ENCODE assay signal across 11 mouse cellular contexts in genomic region chr12:51694096-51694495, GRCm38 (mm10). TPM values are rescaled to one million over a fixed set of nuclear protein-coding genes. Genes with fewer than 3 reads are reported as not detected.
DNase-seq lines count a peak whose midpoint lies in the region; ATAC-seq and TF ChIP-seq lines count a peak whose summit lies in the region.
"Had no signal": no experiment of that assay in that cellular context is flagged by ENCODE, and none has a peak within 500 bp of the region (broad histone marks: within the 10 kb centered on the region; RNA-seq: fewer than 3 reads in every experiment).

No protein-coding gene starts in this region.

- no peak overlapping the region for H3K9ac ChIP-seq in kidney, embryonic 15.5 days
- H3K9ac ChIP-seq in MEL (ENCODE audit: control insufficient read depth, low read depth, low read length, poor library complexity, severe bottlenecking), result peak overlapping the region; percentile 44
- no peak overlapping the region for H3K9ac ChIP-seq in liver, embryonic 15.5 days
- H3K9ac ChIP-seq: embryonic facial prominence, embryonic 15.5 days; neural tube, embryonic 12.5 days had no signal

- peak in 1 of 2 experiments; percentile 21; a peak in 1 of 4 replicates for TF ChIP-seq EP300 in MEL (IDR thresholded peaks at IDR 0.05; ENCODE audit: low read depth in 1 of 2, low read length in 2 of 2)

- no peaks in the 10 kb centered on the region for H3K9me3 ChIP-seq in kidney, embryonic 15.5 days (replicated peaks)
- H3K9me3 ChIP-seq in E14TG2a.4 (ENCODE audit: low read length) (no peaks in the 10 kb centered on the region), MEL (replicated peaks; ENCODE audit: insufficient read depth, low read length) (no peaks in the 10 kb centered on the region)
- no peaks in the 10 kb centered on the region for H3K9me3 ChIP-seq in liver, embryonic 15.5 days (replicated peaks)
- H3K9me3 ChIP-seq: embryonic facial prominence, embryonic 15.5 days; neural tube, embryonic 12.5 days had no signal

- H3K4me2 ChIP-seq in kidney, embryonic 15.5 days, result no peak overlapping the region
- H3K4me2 ChIP-seq in liver, embryonic 15.5 days, result no peak overlapping the region
- H3K4me2 ChIP-seq: embryonic facial prominence, embryonic 15.5 days; neural tube, embryonic 12.5 days had no signal

- H3K27ac ChIP-seq in kidney, embryonic 15.5 days, result peak overlapping the region; percentile 71; the same call in 1 of the 2 replicates
- peak overlapping the region; percentile 71 for H3K27ac ChIP-seq in MEL (ENCODE audit: control insufficient read depth, low read depth, low read length)
- H3K27ac ChIP-seq in liver, embryonic 15.5 days (replicated peaks), result peak overlapping the region; percentile 77
- H3K27ac ChIP-seq: embryonic facial prominence, embryonic 15.5 days; neural tube, embryonic 12.5 days had no signal

- no peaks in the 10 kb centered on the region for H3K27me3 ChIP-seq in kidney, embryonic 15.5 days
- H3K27me3 ChIP-seq in E14TG2a.4 (ENCODE audit: insufficient read depth, low read length) (no peaks in the 10 kb centered on the region), MEL (ENCODE audit: control insufficient read depth in 1 of 2, insufficient read depth in 2 of 2, low read length in 2 of 2) (no peaks in the 10 kb centered on the region)
- no peaks in the 10 kb centered on the region for H3K27me3 ChIP-seq in liver, embryonic 15.5 days
- H3K27me3 ChIP-seq: embryonic facial prominence, embryonic 15.5 days; neural tube, embryonic 12.5 days had no signal

- no peak for TF ChIP-seq POLR2A in MEL (IDR thresholded peaks at IDR 0.05; ENCODE audit: control insufficient read depth in 1 of 2, insufficient read depth in 1 of 2, low read depth in 1 of 2, low read length in 2 of 2, poor library complexity in 1 of 2)

- no peak for ATAC-seq in kidney, embryonic 15.5 days (replicated peaks; ENCODE audit: low FRiP score)
- no peak for ATAC-seq in liver, embryonic 15.5 days (ENCODE audit: insufficient read depth)

- no peaks in the 10 kb centered on the region for H3K36me3 ChIP-seq in kidney, embryonic 15.5 days
- H3K36me3 ChIP-seq in E14TG2a.4 (ENCODE audit: insufficient read depth, low read length) (no peaks in the 10 kb centered on the region), MEL (ENCODE audit: control insufficient read depth in 1 of 2, insufficient read depth in 2 of 2, low read length in 2 of 2) (peaks cover 0 to 24% of the 10 kb centered on the region in 2 experiments; a peak in 2 of 4 replicates)
- no peaks in the 10 kb centered on the region for H3K36me3 ChIP-seq in liver, embryonic 15.5 days (replicated peaks)
- H3K36me3 ChIP-seq: embryonic facial prominence, embryonic 15.5 days; neural tube, embryonic 12.5 days had no signal

- no peak for TF ChIP-seq CTCF in E14TG2a.4 (conservative IDR thresholded peaks at IDR 0.05; ENCODE audit: low read length)
- no peak for TF ChIP-seq CTCF in MEL (IDR thresholded peaks at IDR 0.05 in 2 of 3, conservative IDR thresholded peaks at IDR 0.05 in 1 of 3; ENCODE audit: control insufficient read depth in 1 of 3, insufficient read depth in 1 of 3, low read depth in 2 of 3, low read length in 3 of 3, poor library complexity in 1 of 3, severe bottlenecking in 1 of 3)

- no peak for TF ChIP-seq RAD21 in MEL (IDR thresholded peaks at IDR 0.05; ENCODE audit: low read depth, low read length)

- H3K4me1 ChIP-seq in kidney, embryonic 15.5 days, result peaks cover 15% of the 10 kb centered on the region
- H3K4me1 ChIP-seq in E14TG2a.4 (replicated peaks; ENCODE audit: low read depth, low read length) (peaks cover 47% of the 10 kb centered on the region), MEL (ENCODE audit: control insufficient read depth in 1 of 2, insufficient read depth in 2 of 2, low read length in 2 of 2) (peaks cover 17 to 28% of the 10 kb centered on the region in 2 experiments)
- H3K4me1 ChIP-seq in liver, embryonic 15.5 days (replicated peaks), result peaks cover 38% of the 10 kb centered on the region

- no peak overlapping the region for H3K4me3 ChIP-seq in kidney, embryonic 15.5 days (replicated peaks)
- peak overlapping the region; percentile 11; the same call in 1 of the 2 replicates for H3K4me3 ChIP-seq in E14TG2a.4 (replicated peaks; ENCODE audit: low read length)
- H3K4me3 ChIP-seq in MEL (ENCODE audit: control insufficient read depth in 1 of 2, insufficient read depth in 1 of 2, low read depth in 2 of 2, low read length in 2 of 2), result peak overlapping the region; percentile 13 to 24; a peak in 1 of 4 replicates
- H3K4me3 ChIP-seq in liver, embryonic 15.5 days (replicated peaks), result no peak overlapping the region
- H3K4me3 ChIP-seq: embryonic facial prominence, embryonic 15.5 days; neural tube, embryonic 12.5 days had no signal

- peaks cover 23% of the 10 kb centered on the region for H3K79me2 ChIP-seq in MEL (ENCODE audit: control insufficient read depth, insufficient read depth, low read length, poor library complexity)

- no peak for DNase-seq in kidney, postnatal 14 days
- DNase-seq in MEL (ENCODE audit: low read depth, low spot score), result peak; percentile 44
- no peak for DNase-seq in left cerebral cortex, adult 8-10 months (ENCODE audit: low spot score in 2 of 2)
- no peak for DNase-seq in cerebellum, postnatal 14 days
- DNase-seq: adrenal gland, postnatal 14 days; cerebellum, adult 9-11 months had no signal

TF ChIP-seq in MEL, 35 proteins besides CTCF, POLR2A, EP300 and RAD21:
- 0 out of 2 replicates have a peak, but pooled peaks have one; percentile 11 for TF ChIP-seq ETS1 (IDR thresholded peaks at IDR 0.05; ENCODE audit: low read depth, low read length)
- TF ChIP-seq CHD2 (IDR thresholded peaks at IDR 0.05; ENCODE audit: low read length), result no peak
- no peak for TF ChIP-seq GABPA (IDR thresholded peaks at IDR 0.05; ENCODE audit: low read depth, low read length)
- TF ChIP-seq ZNF384 (IDR thresholded peaks at IDR 0.05; ENCODE audit: low read depth, low read length), result no peak
- no peak for TF ChIP-seq POLR2AphosphoS5 (IDR thresholded peaks at IDR 0.05; ENCODE audit: borderline replicate concordance, low read depth, low read length)
- no peak for TF ChIP-seq CHD1 (IDR thresholded peaks at IDR 0.05; ENCODE audit: low read depth, low read length)
- TF ChIP-seq E2F4 (IDR thresholded peaks at IDR 0.05; ENCODE audit: borderline replicate concordance, low read depth, low read length), result no peak
- no peak for TF ChIP-seq GATA1 (IDR thresholded peaks at IDR 0.05; ENCODE audit: low read depth, low read length)
- TF ChIP-seq MYB (IDR thresholded peaks at IDR 0.05; ENCODE audit: low read depth, low read length), result 0 out of 2 replicates have a peak, but pooled peaks have one; percentile 9
- TF ChIP-seq USF1 (IDR thresholded peaks at IDR 0.05; ENCODE audit: low read depth, low read length), result no peak
- no peak for TF ChIP-seq MAFK (IDR thresholded peaks at IDR 0.05; ENCODE audit: borderline replicate concordance, low read depth, low read length)
- no peak for TF ChIP-seq TBP (IDR thresholded peaks at IDR 0.05; ENCODE audit: low read depth, low read length)
- TF ChIP-seq MXI1 (IDR thresholded peaks at IDR 0.05; ENCODE audit: low read depth, low read length), result no peak; the same call in 1 of the 2 replicates
- TF ChIP-seq ZMIZ1 (IDR thresholded peaks at IDR 0.05; ENCODE audit: low read depth, low read length), result no peak
- TF ChIP-seq TCF12 (IDR thresholded peaks at IDR 0.05; ENCODE audit: low read depth, low read length), result no peak
- TF ChIP-seq SIN3A (IDR thresholded peaks at IDR 0.05; ENCODE audit: low read length), result peak; percentile 8; the same call in 1 of the 2 replicates
- TF ChIP-seq HCFC1 (IDR thresholded peaks at IDR 0.05; ENCODE audit: low read depth, low read length), result no peak
- no peak for TF ChIP-seq NRF1 (IDR thresholded peaks at IDR 0.05; ENCODE audit: insufficient read depth, low read depth, low read length, poor library complexity, severe bottlenecking)
- no peak for TF ChIP-seq BHLHE40 (IDR thresholded peaks at IDR 0.05; ENCODE audit: borderline replicate concordance, low read depth, low read length)
- no peak for TF ChIP-seq ELF1 (IDR thresholded peaks at IDR 0.05; ENCODE audit: low read depth, low read length)
- no peak for TF ChIP-seq NELFE (IDR thresholded peaks at IDR 0.05; ENCODE audit: low read depth, low read length)
- no peak for TF ChIP-seq UBTF (IDR thresholded peaks at IDR 0.05; ENCODE audit: borderline replicate concordance, insufficient read depth, low read depth, low read length)
- no peak for TF ChIP-seq MYC (IDR thresholded peaks at IDR 0.05; ENCODE audit: low read depth, low read length)
- TF ChIP-seq USF2 (IDR thresholded peaks at IDR 0.05; ENCODE audit: borderline replicate concordance in 1 of 2, insufficient read depth in 1 of 2, low read depth in 1 of 2, low read length in 2 of 2), result no peak
- TF ChIP-seq POLR2AphosphoS2 (IDR thresholded peaks at IDR 0.05; ENCODE audit: low read length), result no peak
- TF ChIP-seq KAT2A (conservative IDR thresholded peaks at IDR 0.05; ENCODE audit: low read depth, low read length), result no peak

RNA-seq across cellular contexts. Expression of gene Strn3, which starts 2.4 kb away (rescaled TPM):
- polyA plus RNA-seq in kidney, embryonic 15.5 days (2015; fragmentation: Nextera tagmentation; extraction: Ambion mirVana), result 45.5 and 45.7 TPM in 2 replicates
- 25.1 and 29.4 TPM in 2 replicates for total RNA-seq in MEL (2012; rRNA removed)
- 10 to 100 TPM; 19.0 to 46.3 TPM for polyA plus RNA-seq in MEL (2012; ENCODE audit: insufficient read depth in 1 of 2, insufficient read length in 2 of 2, low read depth in 1 of 2, low replicate concordance in 2 of 2, missing spikeins in 1 of 2)
- polyA plus RNA-seq in liver, embryonic 15.5 days (2015; fragmentation: Nextera tagmentation; extraction: Ambion mirVana), result 13.1 and 13.9 TPM in 2 replicates
- total RNA-seq in left cerebral cortex, adult 8-10 months (2022), result 10 to 100 TPM; 83.8 to 90.6 (median 86.9) TPM

RNA-seq across cellular contexts. Expression of gene Ap4s1, which starts 3.3 kb away (rescaled TPM):
- 31.7 and 32.2 TPM in 2 replicates for polyA plus RNA-seq in kidney, embryonic 15.5 days (2015; fragmentation: Nextera tagmentation; extraction: Ambion mirVana)
- total RNA-seq in MEL (2012; rRNA removed), result 10.1 and 13.3 TPM in 2 replicates
- polyA plus RNA-seq in MEL (2012; ENCODE audit: insufficient read depth in 1 of 2, insufficient read length in 2 of 2, low read depth in 1 of 2, low replicate concordance in 2 of 2, missing spikeins in 1 of 2), result 1 to 10 TPM in 1 of 2 experiments, not detected in 1; 9.0 TPM
- 11.3 and 13.7 TPM in 2 replicates for polyA plus RNA-seq in liver, embryonic 15.5 days (2015; fragmentation: Nextera tagmentation; extraction: Ambion mirVana)
- 10 to 100 TPM; 58.0 to 65.7 (median 61.2) TPM for total RNA-seq in left cerebral cortex, adult 8-10 months (2022)

Comparison
In these comparisons a context has a peak if more than half of its experiments do, and no peak if none do; other contexts are left out.
1. H3K4me3 ChIP-seq: peak in E14TG2a.4 (single experiment) and MEL (2 of 2); none in kidney, embryonic 15.5 days (single experiment) and liver, embryonic 15.5 days (single experiment).
2. Peak in every context shown above with its lines, with median percentiles within 50 percentile points of each other: H3K27ac ChIP-seq.